In genomic region chr14:35685211-35685610, GRCm38 (mm10) we compare ENCODE assay signal across 35 mouse cellular contexts.
"Had no signal": no experiment of that assay in that cellular context is flagged by ENCODE, and none has a peak within 500 bp of the region (broad histone marks: within the 10 kb centered on the region; RNA-seq: fewer than 3 reads in every experiment).

No protein-coding gene starts in this region.

- H3K4me2 ChIP-seq: heart, embryonic 11.5 days; heart, embryonic 12.5 days; heart, embryonic 13.5 days; heart, embryonic 15.5 days; hindbrain, embryonic 12.5 days; hindbrain, embryonic 13.5 days; hindbrain, embryonic 14.5 days; hindbrain, embryonic 15.5 days; intestine, embryonic 15.5 days; kidney, embryonic 15.5 days had no signal

- H3K9me3 ChIP-seq: heart, embryonic 10.5 days; heart, embryonic 12.5 days; heart, embryonic 13.5 days; heart, embryonic 15.5 days; hindbrain, embryonic 12.5 days; hindbrain, embryonic 13.5 days; intestine, embryonic 15.5 days; kidney, embryonic 15.5 days had no signal

- H3K27me3 ChIP-seq: heart, embryonic 12.5 days; heart, embryonic 13.5 days; heart, embryonic 15.5 days; hindbrain, embryonic 12.5 days; hindbrain, embryonic 13.5 days; hindbrain, embryonic 15.5 days; intestine, embryonic 15.5 days; kidney, embryonic 15.5 days had no signal

- H3K36me3 ChIP-seq: heart, embryonic 10.5 days; heart, embryonic 12.5 days; heart, embryonic 13.5 days; heart, embryonic 15.5 days; hindbrain, embryonic 10.5 days; hindbrain, embryonic 12.5 days; hindbrain, embryonic 13.5 days; hindbrain, embryonic 15.5 days; intestine, embryonic 15.5 days; kidney, embryonic 15.5 days had no signal

- ATAC-seq: hindbrain, embryonic 16.5 days; hindbrain, postnatal 0 days; inflammation-experienced regulatory T-cells, adult 6 months; intestine, embryonic 15.5 days; intestine, embryonic 16.5 days; intestine, postnatal 0 days had no signal

- H3K9ac ChIP-seq: heart, embryonic 12.5 days; heart, embryonic 13.5 days; heart, embryonic 15.5 days; hindbrain, embryonic 12.5 days; hindbrain, embryonic 13.5 days; hindbrain, embryonic 14.5 days; hindbrain, embryonic 15.5 days; intestine, embryonic 15.5 days; kidney, embryonic 15.5 days had no signal

- H3K4me3 ChIP-seq: heart, embryonic 10.5 days; heart, embryonic 12.5 days; heart, embryonic 13.5 days; heart, embryonic 15.5 days; hindbrain, embryonic 10.5 days; hindbrain, embryonic 12.5 days; hindbrain, embryonic 13.5 days; hindbrain, embryonic 15.5 days; intestine, embryonic 15.5 days; kidney, embryonic 15.5 days; layer of hippocampus, adult 2 months had no signal

- DNase-seq: heart, postnatal 10 days; heart, postnatal 14 days; heart, postnatal 36 days; heart, postnatal 4 days; kidney, adult 11 months; kidney, adult 18-20 months; kidney, adult 2 months; kidney, adult 8-10 months; kidney, adult 9 months; kidney, postnatal 10 days; kidney, postnatal 14 days; kidney, postnatal 25 days; kidney, postnatal 36 days; kidney, postnatal 4 days; layer of hippocampus, adult 9-11 months; layer of hippocampus, postnatal 36 days had no signal

- H3K4me1 ChIP-seq: heart, embryonic 10.5 days; heart, embryonic 12.5 days; heart, embryonic 13.5 days; heart, embryonic 15.5 days; hindbrain, embryonic 10.5 days; hindbrain, embryonic 12.5 days; hindbrain, embryonic 13.5 days; hindbrain, embryonic 15.5 days; intestine, embryonic 15.5 days; kidney, embryonic 15.5 days had no signal

- H3K27ac ChIP-seq: heart, embryonic 10.5 days; heart, embryonic 13.5 days; heart, embryonic 15.5 days; hindbrain, embryonic 10.5 days; hindbrain, embryonic 12.5 days; hindbrain, embryonic 13.5 days; hindbrain, embryonic 14.5 days; hindbrain, embryonic 15.5 days; hindbrain, postnatal 0 days; intestine, embryonic 15.5 days; kidney, embryonic 15.5 days; kidney, postnatal 0 days; layer of hippocampus, adult 2 months had no signal
